Mouse (Mus musculus) ES-Bruce4 (cell line): Measurements from ENCODE around the gene Ano6. TPM values are rescaled to one million over a fixed set of nuclear protein-coding genes. Genes with fewer than 3 reads are reported as not detected.
A peak's percentile ranks its signal among the peaks of the same experiment; 100 is the strongest.

ENCODE experiments used
- H3K27ac ChIP-seq: 2 replicates; pipeline ENCODE4 v1.5.1; 2012; ENCODE audit warnings: low read length, inconsistent platforms; ENCODE audit not compliant: insufficient read depth
- H3K27me3 ChIP-seq: 2 replicates; pipeline ENCODE4 v1.6.1; 2012; ENCODE audit warnings: mild to moderate bottlenecking, low read length, inconsistent platforms; ENCODE audit not compliant: control insufficient read depth, poor library complexity, insufficient read depth, severe bottlenecking
- H3K36me3 ChIP-seq: 2 replicates; pipeline ENCODE4 v1.6.1; 2012; ENCODE audit warnings: inconsistent platforms, mild to moderate bottlenecking, low read length, moderate library complexity; ENCODE audit not compliant: control insufficient read depth, poor library complexity, insufficient read depth, severe bottlenecking
- H3K4me1 ChIP-seq: one replicate; pipeline ENCODE4 v1.8.1; 2011; ENCODE audit warnings: low read length; ENCODE audit not compliant: control insufficient read depth, insufficient read depth
- H3K4me3 ChIP-seq: 2 replicates; pipeline ENCODE4 v1.5.1; 2011; ENCODE audit warnings: low read depth, mild to moderate bottlenecking, low read length
- H3K9ac ChIP-seq: 2 replicates; pipeline ENCODE4 v1.6.1; 2012; ENCODE audit warnings: low read depth, mild to moderate bottlenecking, inconsistent platforms; ENCODE audit not compliant: poor library complexity, severe bottlenecking
- H3K9me3 ChIP-seq: replicated peaks from 2 replicates; pipeline ENCODE4 v1.6.1; 2012; ENCODE audit warnings: mild to moderate bottlenecking, low read length, inconsistent platforms; ENCODE audit not compliant: control insufficient read depth, poor library complexity, insufficient read depth, severe bottlenecking
- CTCF ChIP-seq: IDR thresholded peaks from one replicate; pipeline ENCODE4 v1.8.1; 2011; ENCODE audit warnings: low read depth, low read length
- EP300 ChIP-seq: IDR thresholded peaks from 2 replicates; pipeline ENCODE4 v1.6.1; 2011; ENCODE audit warnings: low read depth, low read length; ENCODE audit not compliant: insufficient read depth
- POLR2A ChIP-seq: IDR thresholded peaks from one replicate; pipeline ENCODE4 v1.8.1; 2011; ENCODE audit warnings: low read length; ENCODE audit not compliant: insufficient read depth
- polyA plus RNA-seq: library from polyadenylated mRNA; stranded (reverse); fragments of >200 nt; gene quantifications from 2 replicates; pipeline ENCODE4 v1.2.4, GENCODE M21; 2011; ENCODE audit warnings: low read depth; ENCODE audit not compliant: missing spikeins, insufficient read depth, insufficient read length

Ano6 gene
- 36.9 and 42.5 TPM in 2 replicates for polyA plus RNA-seq

- Histone ChIP-seq H3K4me1 (peaks cover 2% of the 10 kb centered on the region), H3K36me3 (no peaks in the 10 kb centered on the region), H3K27me3 (no peaks in the 10 kb centered on the region), H3K4me3 (peak within 1 kb of the TSS; percentile 97), H3K9me3 (no peaks in the 10 kb centered on the region), H3K9ac (peak within 1 kb of the TSS; percentile 93), H3K27ac (peak within 1 kb of the TSS; percentile 23)
- TF ChIP-seq EP300 (no peak), POLR2A (peak; percentile 60)
Measured at GRCm38 (mm10) chr15:95790529-95791071, at the start of gene Ano6. Gene Ano6, plus strand, starts transcription at chr15:95790843.

- Histone ChIP-seq H3K27me3 (no peaks in the 10 kb centered on the region), H3K36me3 (no peaks in the 10 kb centered on the region), H3K9ac (no peak overlapping the region), H3K27ac (no peak overlapping the region), H3K4me1 (no peaks in the 10 kb centered on the region), H3K9me3 (no peaks in the 10 kb centered on the region; the same call in 1 of the 2 replicates), H3K4me3 (no peak overlapping the region)
- TF ChIP-seq POLR2A: no peak
Measured at GRCm38 (mm10) chr15:95742955-95743354, 47.7 kb upstream of the Ano6 start.

- no peak for TF ChIP-seq POLR2A
- TF ChIP-seq EP300: no peak
- no peak for TF ChIP-seq CTCF
- no peak overlapping the region for H3K27ac ChIP-seq
- no peaks in the 10 kb centered on the region for H3K4me1 ChIP-seq
- H3K9ac ChIP-seq: no peak overlapping the region
- no peaks in the 10 kb centered on the region; the same call in 1 of the 2 replicates for H3K9me3 ChIP-seq
- H3K36me3 ChIP-seq: no peaks in the 10 kb centered on the region
- no peaks in the 10 kb centered on the region for H3K27me3 ChIP-seq
- H3K4me3 ChIP-seq: no peak overlapping the region
Measured at GRCm38 (mm10) chr15:95743856-95744255, 46.8 kb upstream of the Ano6 start.

- H3K9me3 ChIP-seq: no peaks in the 10 kb centered on the region; the same call in 1 of the 2 replicates
- no peaks in the 10 kb centered on the region for H3K27me3 ChIP-seq
- H3K36me3 ChIP-seq: no peaks in the 10 kb centered on the region
- no peaks in the 10 kb centered on the region for H3K4me1 ChIP-seq
- TF ChIP-seq EP300 (no peak), CTCF (no peak), POLR2A (no peak)
- no peak overlapping the region for H3K27ac ChIP-seq
- H3K9ac ChIP-seq: no peak overlapping the region
- no peak overlapping the region for H3K4me3 ChIP-seq
Measured at GRCm38 (mm10) chr15:95745346-95746106, 45.1 kb upstream of the Ano6 start.

- Histone ChIP-seq H3K4me1 (no peaks in the 10 kb centered on the region), H3K4me3 (no peak overlapping the region), H3K36me3 (no peaks in the 10 kb centered on the region), H3K27ac (no peak overlapping the region), H3K9me3 (no peaks in the 10 kb centered on the region; the same call in 1 of the 2 replicates), H3K9ac (no peak overlapping the region), H3K27me3 (no peaks in the 10 kb centered on the region)
- TF ChIP-seq EP300 (no peak), CTCF (no peak), POLR2A (no peak)
Measured at GRCm38 (mm10) chr15:95746513-95746912, 44.1 kb upstream of the Ano6 start.
